Mouse (Mus musculus): ENCODE results near the gene Kif5c.
A peak's percentile ranks its signal among the peaks of the same experiment; 100 is the strongest.

Gene Kif5c

DNA sequence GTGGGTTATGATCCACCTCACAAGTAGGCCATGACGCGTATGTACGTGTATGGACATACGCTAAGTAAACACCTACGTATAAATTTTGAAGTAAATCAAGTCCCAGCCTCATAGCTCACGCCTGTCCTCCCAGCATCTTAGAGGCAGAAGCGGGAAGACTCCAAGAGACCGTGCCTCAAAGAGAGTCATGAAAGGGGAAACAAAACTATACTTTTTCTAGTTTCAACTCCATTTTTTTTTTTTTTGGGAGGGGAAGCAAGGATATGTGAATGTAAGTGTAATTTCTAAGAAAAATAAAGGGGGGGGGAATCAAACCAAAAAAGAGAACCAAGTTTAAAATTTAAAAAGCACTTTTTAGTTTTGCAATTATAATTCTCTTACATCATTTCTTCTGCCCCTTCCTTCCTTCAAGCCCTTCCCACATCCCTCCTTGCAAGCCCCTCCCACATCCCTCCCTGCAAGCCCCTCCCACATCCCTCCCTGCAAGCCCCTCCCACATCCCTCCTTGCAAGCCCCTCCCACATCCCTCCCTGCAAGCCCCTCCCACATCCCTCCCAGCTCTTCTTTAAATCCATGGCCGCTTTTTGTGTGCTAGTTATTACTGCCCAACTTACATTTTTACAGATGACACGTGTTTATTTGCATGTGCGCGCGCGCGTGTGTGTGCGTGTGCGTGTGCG is 98.5 kb downstream of the Kif5c start:
- ATAC-seq (ENCODE audit: insufficient number of reproducible peaks, low FRiP score, low TSS enrichment) = no peak

- ATAC-seq (ENCODE audit: insufficient number of reproducible peaks, low FRiP score, low TSS enrichment) = no peak
Observed at GRCm38 (mm10) chr2:49718492-49718891, 99.4 kb downstream of the Kif5c start.

GRCm38 (mm10) chr2:49718935-49719850 is 100.1 kb downstream of the Kif5c start:
- no peak for ATAC-seq (ENCODE audit: insufficient number of reproducible peaks, low FRiP score, low TSS enrichment)

DNA sequence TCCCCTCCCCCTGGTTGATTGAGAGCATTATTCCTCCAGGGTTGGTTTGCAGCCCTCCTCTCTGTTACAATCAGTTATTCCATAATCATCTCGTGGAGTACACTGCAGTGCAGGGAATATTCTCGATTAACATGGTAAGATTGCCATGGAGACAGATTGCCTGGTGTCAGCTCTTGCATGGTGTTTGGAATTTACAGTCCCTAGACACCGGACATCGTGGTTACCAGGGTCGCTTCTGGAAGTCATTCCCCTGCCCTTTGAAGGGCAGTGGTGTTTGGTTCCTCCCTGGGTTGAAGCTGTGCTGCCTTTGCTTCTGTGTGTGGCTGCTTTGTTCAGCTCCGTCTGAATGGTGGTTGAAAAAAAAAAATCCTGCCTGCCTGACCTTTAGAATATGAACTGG is 100.8 kb downstream of the Kif5c start:
- 0 out of 2 replicates have a peak, but pooled peaks have one; percentile 7 for ATAC-seq (ENCODE audit: insufficient number of reproducible peaks, low FRiP score, low TSS enrichment)

- no peak for ATAC-seq (ENCODE audit: insufficient number of reproducible peaks, low FRiP score, low TSS enrichment)
Observed at GRCm38 (mm10) chr2:49720343-49720742, 101.2 kb downstream of the Kif5c start.

DNA sequence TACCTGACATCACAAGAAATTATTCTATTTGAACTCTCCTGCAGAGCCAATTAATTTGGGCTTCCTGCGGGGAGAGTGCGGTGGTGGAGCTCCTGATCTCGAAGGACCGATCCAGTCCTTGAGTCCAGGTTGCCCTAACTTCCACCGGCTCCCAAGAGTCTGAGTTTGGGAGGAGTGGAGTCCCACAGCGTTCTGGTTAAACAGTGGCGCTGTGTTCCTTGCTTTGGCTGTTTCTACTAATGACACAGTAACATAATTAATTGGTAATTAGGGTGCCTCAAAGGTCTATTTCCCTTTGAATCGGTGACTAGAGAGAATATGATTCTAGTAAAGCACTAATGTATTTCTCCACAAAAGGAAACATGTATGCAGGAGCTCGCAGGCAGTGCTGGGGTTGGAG is 103.2 kb downstream of the Kif5c start:
- no peak for ATAC-seq (ENCODE audit: insufficient number of reproducible peaks, low FRiP score, low TSS enrichment)

DNA sequence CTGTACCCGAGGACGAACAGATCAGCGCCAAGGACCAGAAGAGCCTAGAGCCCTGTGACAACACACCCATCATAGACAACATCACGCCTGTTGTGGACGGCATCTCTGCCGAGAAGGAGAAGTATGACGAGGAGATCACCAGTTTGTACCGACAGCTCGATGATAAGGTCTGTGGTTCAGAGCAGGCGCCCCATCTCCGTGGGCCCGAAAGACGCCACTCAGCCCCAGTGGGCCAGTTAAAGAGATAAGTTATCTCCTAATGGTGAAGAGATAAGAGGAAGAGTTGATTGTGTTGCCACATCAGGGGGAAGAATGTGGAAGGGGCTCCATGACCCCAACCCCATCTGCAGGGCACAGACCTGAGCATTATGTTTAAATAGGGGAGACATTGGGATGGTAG is 103.9 kb downstream of the Kif5c start:
- ATAC-seq (ENCODE audit: insufficient number of reproducible peaks, low FRiP score, low TSS enrichment) = no peak

DNA sequence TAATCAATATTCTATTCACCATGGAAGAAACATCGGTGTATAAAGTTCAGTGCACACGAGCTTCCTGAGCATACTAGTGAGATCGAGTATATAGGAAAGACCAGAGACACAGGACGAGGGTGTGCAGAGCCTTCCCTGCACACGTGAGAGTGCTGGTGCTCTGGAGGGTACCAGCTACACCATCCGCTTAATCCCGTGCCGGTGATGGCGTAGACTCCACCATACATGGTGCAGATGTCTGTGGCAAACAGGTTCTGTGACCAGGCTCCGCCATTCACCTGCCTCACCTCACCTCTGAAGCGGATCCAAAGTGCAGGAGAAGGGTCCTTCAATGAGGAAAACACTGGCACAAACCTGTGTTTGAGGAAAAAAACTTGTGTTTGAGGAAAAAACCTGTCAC is 107.6 kb downstream of the Kif5c start:
- no peak for ATAC-seq (ENCODE audit: insufficient number of reproducible peaks, low FRiP score, low TSS enrichment)

DNA sequence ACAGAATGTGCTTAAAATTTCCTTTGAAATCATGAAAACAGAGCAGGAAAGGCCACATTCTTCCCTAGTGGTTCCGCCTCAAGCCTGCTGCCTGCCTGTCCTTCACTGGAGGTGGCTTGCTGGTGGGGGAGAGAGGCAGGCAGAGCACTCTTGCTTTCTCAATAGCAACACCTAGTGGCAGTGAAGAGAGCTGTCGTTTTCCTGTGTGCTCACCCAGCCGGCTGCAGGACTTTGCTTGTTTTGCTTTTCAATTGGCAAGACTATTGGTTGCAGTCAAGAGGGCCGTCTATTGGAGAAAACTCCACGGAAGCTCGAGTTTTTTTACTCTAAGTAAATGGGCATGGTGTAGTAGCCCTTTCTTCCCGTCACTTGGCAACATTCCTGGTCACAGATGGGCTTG is 108.1 kb downstream of the Kif5c start:
- peak; percentile 87 for ATAC-seq (ENCODE audit: insufficient number of reproducible peaks, low FRiP score, low TSS enrichment)

GRCm38 (mm10) chr2:49727686-49728085 is 108.6 kb downstream of the Kif5c start:
- no peak for ATAC-seq (ENCODE audit: insufficient number of reproducible peaks, low FRiP score, low TSS enrichment)

DNA sequence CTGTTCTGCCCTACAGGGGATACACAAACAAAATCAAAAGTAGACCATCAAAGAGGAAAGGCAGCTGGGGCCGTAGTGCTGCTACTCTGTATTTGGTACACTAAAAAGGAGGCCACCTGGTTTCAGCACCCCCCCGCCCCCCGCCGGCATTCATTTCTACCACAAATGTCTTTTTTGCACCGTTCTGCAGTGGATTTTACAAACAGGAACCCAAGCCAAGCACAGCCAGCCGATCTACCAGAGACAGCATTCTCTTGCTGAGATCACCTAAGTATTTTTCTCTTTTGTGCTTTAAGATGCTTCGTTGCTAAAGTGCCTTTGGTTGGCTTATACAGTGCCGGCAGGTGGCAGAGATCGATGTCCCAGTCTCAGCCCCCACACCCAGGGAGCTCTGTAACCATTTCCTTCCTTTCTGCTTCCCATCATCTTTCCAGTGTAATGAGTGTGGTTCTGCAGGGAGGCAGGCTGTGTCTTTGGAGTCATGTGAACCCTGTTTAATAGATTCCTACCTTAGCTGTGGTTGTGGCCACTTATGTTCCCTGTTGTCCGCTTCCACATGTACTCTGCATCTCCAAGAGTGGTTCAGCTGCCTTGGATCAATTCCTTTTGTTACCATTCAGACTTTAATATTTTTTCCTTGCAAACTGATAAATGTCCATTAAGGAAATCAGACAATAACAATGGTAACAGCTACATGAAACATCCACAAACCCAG is 110.0 kb downstream of the Kif5c start:
- ATAC-seq (ENCODE audit: insufficient number of reproducible peaks, low FRiP score, low TSS enrichment) = no peak

DNA sequence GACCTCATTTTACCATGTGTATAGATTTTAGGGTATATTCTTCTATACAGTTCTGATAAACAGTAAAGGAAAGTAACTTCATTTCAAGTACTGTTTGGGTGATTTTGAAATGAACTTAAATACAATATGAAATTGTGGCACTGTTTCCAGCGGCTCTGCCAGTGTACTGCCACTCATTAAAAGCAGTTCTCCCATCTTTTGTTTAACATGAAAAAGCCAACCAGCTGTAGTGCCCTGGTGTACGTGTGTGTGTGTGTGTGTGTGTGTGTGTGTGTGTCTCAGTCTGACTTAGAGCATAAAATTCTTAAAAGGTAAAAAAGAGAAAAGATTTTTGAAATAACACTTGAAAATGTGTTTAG is 110.5 kb downstream of the Kif5c start:
- ATAC-seq (ENCODE audit: insufficient number of reproducible peaks, low FRiP score, low TSS enrichment) = no peak

DNA sequence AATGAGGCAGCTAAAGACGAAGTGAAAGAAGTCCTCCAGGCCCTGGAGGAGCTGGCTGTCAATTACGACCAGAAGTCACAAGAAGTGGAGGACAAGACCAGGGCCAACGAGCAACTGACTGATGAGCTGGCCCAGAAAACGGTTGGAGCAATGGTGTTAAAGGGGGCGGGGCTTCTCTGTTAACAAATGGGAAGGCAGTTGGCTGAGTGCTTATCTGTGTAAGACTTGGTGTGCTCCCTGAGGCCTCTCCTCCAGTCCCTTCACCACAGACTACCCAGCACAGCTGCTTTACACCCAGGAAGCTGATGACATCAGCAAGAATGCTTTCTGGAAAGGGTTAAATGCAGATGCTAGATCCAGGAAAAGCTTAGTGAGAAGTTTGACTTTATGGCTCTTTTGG is 111.1 kb downstream of the Kif5c start:
- no peak for ATAC-seq (ENCODE audit: insufficient number of reproducible peaks, low FRiP score, low TSS enrichment)

DNA sequence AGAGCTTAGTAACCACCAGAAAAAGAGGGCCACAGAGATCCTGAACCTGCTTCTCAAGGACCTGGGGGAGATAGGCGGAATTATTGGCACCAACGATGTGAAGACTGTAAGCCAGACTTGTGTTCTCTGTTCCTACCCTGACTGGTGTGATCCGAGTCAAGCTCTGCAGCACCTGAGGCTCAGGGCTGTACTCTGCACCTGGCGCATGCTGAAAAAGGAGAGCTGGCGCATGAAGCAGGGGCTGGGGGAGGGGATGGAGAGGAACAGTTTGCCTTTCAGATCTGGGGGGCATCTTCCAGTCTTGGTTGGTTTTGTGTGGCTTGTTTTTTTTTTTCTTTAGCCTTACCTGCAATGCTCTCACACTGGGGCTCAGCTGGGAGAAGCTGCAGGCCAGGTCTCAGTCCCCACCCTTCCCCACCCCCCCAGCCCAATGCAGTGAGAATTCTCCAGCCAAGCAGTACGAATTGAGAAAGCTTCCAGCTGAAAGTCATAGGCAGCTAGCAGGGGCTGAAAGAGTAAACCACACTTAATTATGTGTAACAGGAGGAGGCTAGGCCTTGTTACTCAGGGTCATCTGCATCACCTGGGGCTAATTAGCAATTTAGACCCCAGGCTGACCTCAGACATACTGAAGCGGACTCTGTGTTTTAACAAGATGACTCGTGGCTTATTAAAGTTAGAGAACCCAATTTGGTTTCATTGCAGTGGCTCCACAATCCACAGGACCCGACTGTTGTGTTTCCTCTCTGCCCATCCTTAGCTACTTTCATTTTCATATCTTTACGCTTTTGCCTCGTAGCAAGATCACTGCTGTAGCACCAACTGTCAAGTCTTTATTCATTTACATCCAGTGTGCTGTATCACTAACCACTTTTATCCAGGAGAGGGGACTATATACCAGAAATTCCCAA is 113.9 kb downstream of the Kif5c start:
- ATAC-seq (ENCODE audit: insufficient number of reproducible peaks, low FRiP score, low TSS enrichment) = no peak

- no peak for ATAC-seq (ENCODE audit: insufficient number of reproducible peaks, low FRiP score, low TSS enrichment)
Observed at GRCm38 (mm10) chr2:49733656-49734008, 114.5 kb downstream of the Kif5c start.

- ATAC-seq (ENCODE audit: insufficient number of reproducible peaks, low FRiP score, low TSS enrichment) = no peak
Observed at GRCm38 (mm10) chr2:49734013-49734780, 115.1 kb downstream of the Kif5c start.

DNA sequence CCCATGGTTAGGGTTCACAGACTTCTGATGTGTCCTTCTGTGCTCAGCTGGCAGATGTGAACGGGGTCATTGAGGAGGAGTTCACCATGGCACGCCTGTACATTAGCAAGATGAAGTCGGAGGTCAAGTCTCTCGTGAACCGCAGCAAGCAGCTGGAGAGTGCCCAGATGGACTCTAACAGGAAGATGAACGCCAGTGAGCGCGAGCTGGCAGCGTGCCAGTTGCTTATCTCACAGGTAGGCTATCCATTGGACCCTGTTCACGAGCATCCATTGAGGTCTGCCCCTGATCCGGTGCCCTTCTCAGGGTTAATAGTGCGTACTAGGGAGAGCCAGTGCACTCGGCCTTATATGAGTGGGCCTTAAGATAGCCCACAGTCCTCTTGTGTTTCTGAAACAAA is 116.3 kb downstream of the Kif5c start:
- ATAC-seq (ENCODE audit: insufficient number of reproducible peaks, low FRiP score, low TSS enrichment) = no peak

- ATAC-seq (ENCODE audit: insufficient number of reproducible peaks, low FRiP score, low TSS enrichment) = peak; percentile 34
Observed at GRCm38 (mm10) chr2:49739046-49739445, 119.9 kb downstream of the Kif5c start.

DNA sequence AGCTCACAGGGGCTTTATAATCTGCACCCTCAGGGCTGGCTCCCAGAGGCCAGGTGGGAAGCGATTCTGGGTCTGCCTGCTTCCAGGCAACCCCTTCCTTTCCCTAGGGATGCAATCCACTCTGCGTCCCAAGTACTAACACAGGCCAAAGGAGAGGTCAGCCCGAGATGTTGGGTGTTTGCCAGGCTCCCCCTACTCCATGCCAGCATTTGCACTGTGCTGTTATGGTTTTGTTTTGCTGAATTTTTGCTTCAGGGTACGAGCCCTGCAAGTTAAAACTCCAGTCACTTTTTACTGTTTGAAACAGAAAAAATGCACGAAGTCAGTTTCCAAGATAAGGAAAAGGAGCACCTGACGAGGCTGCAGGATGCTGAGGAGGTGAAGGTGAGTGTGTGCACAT is 121.9 kb downstream of the Kif5c start:
- no peak for ATAC-seq (ENCODE audit: insufficient number of reproducible peaks, low FRiP score, low TSS enrichment)
